Mouse (Mus musculus) urinary bladder, postnatal 36 days (tissue): ENCODE measurements around the gene Zkscan8.
"Not testable (repeated sequence)": the region's sequence is repeated elsewhere in the genome, so short reads cannot be mapped to it uniquely, and the experiment has no call there.

Experiments used
- DNase-seq, 2 experiments: peaks; one replicate each; pipeline ENCODE4 v3.0.0; 2022; ENCODE audit warnings: low spot score in 2 of 2, mixed read lengths in 1 of 2

Gene Zkscan8

DNA sequence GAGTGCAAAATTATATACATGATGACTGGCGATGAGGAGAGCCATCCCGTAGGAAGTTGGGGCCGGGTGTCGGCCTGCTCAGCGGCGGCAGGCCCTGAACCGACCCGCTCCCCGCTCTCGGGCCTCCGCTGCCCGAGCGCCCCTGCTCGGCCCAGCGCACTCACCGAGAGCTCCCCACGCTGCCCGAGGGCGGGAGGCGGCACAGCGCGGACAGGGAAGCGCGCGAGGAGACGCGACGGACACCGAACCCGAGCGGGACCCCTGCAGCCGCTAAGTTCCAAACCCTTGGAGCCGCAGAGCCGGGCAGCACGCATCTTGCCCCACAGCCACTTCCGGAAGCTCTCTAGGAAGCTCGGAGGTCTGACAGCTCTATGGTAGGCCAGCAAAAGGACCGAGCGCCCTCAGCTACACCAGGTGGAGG lies at the start of gene Zkscan8:
Gene Zkscan8, minus strand, starts transcription at position 340 of the 421 bp plus-strand sequence.
- peak; percentile 86 to 89 for DNase-seq

DNA sequence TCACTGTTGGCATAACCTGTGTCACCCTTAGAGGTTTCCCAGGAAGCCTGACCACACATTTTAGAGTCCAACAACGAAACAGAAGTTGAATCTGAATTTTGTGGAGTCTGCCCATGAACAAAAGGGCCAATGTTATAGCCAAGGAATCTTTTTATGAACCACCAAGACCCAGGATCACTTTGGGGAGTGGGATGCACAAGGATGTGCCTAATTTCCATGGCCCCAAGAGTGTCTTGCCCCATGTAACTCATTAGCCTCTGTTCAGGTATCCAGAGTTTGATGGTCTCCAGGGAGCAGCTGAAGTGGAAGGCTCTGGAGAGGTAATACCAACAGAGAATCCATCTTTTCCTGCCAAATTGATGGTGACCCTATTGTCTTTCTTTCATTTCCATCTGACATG lies 28.9 kb upstream of the Zkscan8 start, which contains the start of gene Olfr1535:
Gene Olfr1535, minus strand, starts transcription at position 101 of the 400 bp plus-strand sequence.
- no peak for DNase-seq

DNA sequence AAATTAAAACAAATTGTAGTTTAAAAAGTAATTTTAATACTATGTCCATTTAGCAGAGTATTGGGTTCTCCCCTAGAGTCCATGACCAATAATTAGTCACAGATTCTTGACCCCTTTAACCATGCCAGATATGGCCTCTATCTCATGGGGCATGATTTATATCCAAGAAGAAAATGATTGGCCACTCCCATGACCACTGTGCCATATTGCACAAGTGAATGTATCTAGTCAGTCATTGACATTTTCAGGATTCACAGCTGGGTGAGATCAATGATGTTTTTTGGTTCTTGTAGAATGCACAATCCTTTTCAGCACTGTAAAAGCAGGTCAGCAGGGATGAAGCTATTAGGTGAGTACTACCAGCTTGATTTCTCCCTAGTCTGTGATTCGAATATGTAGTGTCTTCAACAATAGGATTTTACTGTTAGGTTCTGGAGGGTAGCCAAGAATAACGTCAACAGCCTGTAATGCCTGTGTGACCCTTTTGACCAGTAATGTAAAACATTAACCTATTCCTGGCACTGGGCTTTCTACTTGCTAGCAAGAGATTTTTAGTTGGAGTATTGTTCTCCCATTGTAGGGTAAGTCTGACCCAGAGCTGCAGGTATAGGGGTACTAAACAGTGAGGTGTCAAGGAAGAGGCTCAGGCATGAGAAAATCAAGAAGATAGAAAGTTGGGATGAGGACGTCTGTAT lies 19.6 kb upstream of the Zkscan8 start:
- no peak for DNase-seq

DNA sequence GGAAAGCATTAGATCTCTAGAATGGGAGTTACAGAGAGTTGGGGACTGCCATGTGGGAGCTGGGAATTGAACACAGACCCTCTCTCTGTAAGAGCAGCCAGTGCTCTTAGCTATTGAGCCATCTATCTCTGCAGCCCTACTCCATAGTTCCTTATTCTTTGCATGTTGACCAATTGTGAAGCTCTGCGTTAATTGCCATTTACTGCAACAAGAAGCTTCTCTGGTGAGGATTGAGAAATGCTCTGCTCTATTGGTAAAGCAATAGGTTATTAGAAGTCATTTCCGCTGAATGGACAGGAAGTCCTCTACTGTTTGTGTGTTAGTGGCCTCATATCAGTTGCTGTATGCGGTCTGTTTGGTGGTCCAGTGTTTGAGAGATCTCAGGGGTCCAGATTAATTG lies 18.6 kb upstream of the Zkscan8 start:
- no peak for DNase-seq

DNA sequence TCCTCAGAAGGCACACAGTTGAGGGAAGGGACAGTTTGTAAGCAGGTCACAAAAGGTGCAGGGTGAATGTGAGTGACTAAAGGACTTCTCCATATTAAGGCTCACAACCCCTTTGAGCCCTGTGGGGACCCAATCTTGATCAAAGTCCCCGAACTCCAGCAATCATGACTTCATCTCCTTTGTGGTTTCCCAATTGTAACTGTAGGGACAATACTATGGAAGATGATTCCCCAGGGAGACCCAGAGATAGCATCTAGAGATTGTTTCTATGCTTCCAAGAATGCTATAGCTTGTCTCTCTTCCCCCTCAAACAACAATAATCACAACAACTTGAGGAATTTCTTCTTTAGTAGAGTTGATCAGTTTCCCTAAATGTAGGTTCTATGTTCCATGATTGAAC lies 11.8 kb upstream of the Zkscan8 start, which contains the start of gene Olfr1366:
Gene Olfr1366, minus strand, starts transcription at position 101 of the 400 bp plus-strand sequence.
- no peak for DNase-seq

DNA sequence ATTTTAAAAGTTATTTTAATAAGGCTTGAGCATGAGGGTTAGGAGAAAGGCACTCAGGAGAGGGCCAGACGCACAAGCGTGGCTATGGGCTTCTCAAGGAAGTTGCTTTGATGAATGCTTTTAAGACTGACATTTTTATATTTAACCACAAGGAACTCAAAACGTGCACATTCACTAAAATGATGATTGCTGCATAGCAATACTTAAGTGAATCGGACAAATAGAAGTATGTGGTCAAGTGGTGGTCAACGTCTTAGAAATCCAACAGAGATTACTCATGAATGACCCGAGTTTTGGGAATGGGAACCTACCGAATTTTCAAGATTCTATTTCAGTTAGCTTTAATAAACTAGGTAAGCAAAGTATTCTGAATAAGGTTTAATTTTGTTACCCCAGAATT lies 784 bp downstream of the Zkscan8 start:
- no peak for DNase-seq

DNA sequence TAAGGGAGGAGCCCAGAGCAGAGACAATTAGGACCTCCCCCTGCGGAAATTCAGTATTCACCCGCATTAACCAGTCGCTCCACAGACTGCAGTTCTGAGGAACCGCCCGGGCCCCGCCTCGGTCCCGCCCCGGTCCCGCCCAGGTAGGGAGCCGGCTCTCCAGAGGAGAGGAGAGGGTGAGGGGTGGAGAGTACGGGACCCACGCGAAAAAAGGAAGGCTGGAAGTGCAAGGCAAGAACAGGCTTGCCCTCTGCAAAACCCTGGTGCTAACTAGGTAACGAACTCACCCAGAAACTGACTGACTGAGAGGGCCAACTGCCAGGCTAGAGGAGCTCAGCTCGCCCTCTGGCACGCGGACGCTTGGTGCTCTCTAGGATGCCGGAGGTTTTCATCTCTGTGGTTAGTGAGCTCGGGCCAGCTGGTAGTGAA lies 24.7 kb downstream of the Zkscan8 start:
- peak; percentile 72 to 83 for DNase-seq

DNA sequence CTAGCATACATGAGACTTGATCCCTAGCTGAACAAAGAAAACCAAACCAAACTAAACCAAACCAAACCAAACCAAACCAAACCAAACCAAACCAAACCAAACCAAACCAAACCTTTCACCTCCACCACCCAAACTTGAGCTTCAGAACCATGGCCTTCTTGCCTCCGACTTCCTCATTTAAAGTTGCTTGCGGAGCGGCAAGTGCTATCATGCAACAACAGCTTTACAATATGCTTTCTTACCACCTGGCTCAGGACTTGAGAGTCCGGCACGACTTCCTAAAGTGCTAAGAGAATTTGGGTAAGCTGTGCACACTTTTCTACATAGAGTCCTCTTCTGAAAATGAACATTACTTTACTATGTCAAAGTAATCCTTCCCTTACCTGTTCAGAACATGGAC lies 28.6 kb downstream of the Zkscan8 start:
- no peak for DNase-seq

DNA sequence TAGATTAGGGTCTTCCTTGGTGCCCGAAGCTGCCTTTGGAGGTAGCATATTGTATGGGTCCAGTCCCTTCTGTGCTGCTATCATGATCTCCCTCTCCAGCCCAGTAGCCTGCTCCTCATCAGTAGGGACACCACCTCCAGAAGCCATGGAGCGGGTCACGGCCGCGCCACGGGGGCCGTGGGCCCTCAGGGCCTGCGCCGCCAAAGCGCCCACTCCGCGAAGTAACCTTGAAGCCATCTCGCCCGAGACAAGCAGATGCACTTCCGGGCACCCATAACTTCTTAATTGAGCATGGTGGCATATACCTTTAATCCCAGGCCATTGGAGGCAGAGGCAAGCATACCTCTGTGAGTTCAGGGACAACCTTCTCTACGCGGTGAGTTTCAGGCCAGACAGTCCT lies 29.7 kb downstream of the Zkscan8 start, which contains the start of gene Gm11273:
Gene Gm11273, minus strand, starts transcription at position 237 of the 400 bp plus-strand sequence.
- not testable (repeated sequence) for DNase-seq

DNA sequence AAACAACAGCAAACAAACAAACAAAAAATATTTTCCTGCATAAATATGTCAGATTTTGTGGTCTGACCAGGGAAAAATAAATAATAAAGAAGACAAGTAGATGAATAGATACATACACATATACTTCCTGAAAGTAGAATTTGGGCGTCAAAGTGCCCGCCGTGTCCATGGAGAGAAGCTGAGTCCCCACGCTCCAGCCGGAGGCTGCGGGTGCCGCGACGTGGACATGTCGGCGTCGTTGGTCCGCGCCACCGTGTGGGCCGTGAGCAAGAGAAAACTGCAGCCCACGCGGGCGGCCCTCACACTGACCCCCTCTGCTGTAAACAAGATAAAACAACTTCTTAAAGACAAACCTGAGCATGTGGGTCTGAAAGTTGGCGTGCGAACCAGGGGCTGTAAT lies 35.8 kb downstream of the Zkscan8 start, which contains the start of gene AK157302:
Gene AK157302, plus strand, starts transcription at position 144 of the 400 bp plus-strand sequence.
- DNase-seq: no peak

DNA sequence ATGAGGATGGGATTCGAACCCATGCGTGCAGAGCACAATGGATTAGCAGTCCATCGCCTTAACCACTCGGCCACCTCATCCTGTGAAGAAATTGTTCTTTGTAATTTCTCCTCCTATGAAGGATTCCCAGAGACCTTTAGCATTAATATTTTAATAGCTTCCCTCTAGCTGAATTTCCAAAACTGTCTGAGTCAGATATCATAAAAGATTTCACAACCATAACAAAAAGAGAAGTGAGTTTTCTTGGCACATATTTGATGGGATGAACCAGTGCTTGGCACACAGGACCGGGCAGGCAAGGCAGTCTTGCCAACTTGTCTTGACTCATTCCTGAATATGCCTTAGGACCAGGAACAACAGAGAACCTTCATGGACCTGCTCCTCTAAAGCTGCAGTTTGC lies 38.1 kb downstream of the Zkscan8 start:
- no peak for DNase-seq

DNA sequence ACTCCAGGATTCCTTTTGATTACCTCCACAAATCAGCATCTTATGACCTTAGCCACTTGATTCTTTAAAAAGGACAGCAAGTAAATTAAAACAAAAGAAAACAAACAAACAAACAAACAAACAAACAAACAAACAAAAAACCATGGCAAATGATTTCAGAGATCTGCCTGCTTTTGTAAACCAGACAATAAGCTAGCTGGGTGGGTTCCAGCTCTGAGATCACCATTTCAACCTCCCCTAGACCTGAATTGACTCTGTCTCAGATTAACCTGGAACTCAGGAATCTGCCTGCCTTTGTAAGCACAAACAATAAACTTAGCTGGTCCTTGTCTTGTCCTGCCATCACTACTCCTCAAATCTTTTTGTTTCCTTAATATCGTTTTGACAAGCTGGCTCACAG lies 44.0 kb downstream of the Zkscan8 start:
- DNase-seq: no peak

DNA sequence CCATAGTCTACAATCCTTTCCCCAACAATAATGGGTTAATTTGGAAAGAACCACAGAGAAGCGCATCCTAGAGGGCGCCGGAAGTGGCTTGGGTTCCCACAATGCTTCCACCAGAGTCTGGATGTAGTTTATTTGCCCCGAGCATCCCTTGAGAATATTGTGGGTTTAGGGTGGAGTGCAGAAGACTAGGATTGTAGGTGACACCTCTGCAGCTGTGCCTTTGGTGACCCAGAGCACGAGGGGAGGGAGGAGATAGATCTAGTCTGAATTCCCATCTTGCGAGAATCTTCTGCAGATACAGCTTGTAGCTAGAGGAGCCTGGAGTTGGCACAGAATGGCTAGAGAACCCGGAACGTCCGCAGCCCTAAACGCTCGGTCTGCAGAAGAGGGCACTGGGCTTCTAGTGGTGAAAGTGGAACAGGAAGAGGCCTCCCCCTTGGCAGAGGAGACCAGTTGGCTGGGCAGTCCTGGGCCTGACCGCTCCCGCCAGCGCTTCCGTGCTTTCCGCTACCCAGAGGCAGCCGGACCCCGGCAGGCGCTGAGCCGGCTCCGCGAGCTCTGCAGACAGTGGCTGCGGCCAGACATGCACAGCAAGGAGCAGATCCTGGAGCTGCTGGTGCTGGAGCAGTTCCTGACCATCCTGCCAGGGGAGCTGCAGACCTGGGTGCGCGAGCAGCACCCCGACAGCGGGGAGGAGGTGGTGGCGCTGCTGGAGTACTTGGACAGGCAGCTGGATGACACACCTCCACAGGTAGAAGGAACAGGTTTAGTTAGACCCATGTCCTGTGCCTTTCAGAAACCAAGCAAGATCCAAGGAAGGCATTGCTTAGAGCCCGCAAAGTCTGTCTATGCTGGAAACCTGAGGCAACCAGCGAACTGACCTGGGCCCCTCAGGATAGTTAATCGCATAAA lies 51.9 kb downstream of the Zkscan8 start, which contains the start of the genes Zkscan4 and Gm10065:
Gene Zkscan4, plus strand, starts transcription at position 149 of the 912 bp plus-strand sequence.
Gene Gm10065, minus strand, starts transcription at position 683 of the 912 bp plus-strand sequence.
- peak; percentile 54 to 69 for DNase-seq

DNA sequence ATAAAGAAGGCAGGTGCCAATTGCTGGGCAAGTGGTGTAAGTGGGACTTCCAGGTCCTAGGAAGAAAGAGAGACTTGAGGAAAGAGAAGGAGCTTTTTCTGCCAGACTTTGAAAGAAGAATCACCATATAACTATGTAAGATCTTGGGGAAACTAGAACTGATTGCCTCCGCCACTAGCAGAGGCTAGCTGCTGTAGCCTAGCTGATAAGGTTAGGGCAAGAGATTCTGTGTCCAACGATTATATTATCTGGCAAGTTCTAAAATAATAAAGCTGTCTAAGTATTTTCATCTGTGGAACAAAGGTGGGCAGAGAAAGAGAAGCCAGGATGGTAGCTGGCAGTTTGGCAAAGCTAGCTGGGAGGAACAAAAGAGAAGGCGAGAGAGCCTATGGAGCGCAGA lies 58.5 kb downstream of the Zkscan8 start:
- no peak for DNase-seq

DNA sequence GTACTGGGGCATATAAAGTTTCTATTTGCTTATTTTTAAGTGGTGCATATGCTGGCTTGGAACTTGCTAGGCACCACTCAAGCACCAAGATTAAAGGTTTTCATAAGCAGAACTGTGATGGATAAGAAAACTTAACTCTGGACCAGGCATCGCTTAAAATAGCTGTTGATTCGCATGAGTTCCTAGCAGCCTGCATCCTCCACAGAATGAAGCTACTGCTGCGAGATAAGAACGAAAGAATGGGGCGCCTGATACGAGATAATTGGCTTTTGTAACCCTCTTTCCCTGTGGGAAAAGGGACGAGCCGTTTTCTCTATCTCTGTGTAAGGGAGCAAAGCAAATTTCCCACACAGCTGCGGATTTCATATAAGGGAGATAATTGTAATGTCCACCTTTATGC lies 61.8 kb downstream of the Zkscan8 start:
- no peak for DNase-seq

DNA sequence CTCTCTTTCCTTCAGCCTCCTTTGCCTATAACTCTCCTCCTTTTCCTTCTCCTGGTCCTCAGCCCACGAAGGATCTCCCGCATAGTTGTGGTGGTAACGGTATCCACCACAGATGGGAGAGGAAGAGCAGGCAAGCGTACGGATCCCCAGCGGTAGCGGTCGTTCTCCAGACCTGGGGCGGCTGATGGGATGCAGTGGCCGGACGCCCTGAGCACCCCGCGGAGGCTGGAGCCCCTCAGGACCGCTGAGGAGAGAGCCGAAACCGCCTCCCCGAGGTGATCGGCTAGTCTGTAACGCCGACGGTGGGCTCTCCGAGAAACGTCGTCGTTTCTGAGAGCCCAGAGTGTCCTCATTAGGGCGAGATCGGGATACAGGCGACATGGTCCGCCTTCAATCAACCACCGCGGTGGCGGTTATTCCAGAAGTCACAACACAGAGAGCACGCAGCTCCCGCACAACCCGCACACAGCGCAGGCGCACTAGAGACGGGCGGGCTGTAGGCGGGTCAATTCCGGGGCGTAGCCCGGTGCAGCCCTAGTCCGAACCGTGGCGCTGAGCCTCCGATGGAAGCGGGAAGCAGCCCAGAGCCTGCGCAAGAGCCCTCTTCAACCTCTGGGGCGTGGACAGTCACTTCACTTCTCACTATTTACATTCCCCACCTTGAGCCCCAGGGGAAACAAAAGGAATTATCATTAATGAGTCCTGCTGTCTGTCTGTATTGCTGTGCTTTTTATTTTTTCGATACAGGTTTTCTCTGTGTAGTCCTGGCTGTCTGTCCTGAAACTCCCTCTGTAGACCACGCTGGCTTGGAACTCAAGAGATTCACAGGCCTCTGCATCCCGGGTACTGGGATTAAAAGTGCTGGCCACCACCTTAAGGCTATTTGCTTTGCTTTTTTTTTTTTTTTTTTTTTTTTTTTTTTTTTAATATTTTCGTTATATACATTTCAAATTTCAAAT lies 62.6 kb downstream of the Zkscan8 start, which contains the start of gene Nkapl:
Gene Nkapl, minus strand, starts transcription at position 449 of the 959 bp plus-strand sequence.
- peak; percentile 75 to 83 for DNase-seq

DNA sequence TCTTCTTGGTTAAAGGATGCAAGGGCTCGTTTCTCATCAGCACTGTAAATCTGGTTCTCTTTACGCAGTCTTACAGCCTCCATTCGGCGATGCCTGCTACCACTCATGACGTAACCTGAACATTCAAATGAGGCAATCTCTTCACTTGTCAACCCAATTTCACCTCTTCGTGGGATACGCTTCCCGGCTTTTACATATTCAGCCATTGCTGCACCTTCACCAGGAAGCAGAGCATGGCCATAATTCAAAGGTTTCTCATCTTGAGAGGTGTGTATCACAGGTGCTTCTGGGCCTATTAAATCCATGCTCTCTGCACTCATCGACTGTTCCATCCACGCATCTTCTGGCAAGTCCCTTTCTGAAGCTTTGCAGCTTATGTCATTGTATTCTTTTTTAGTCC lies 63.6 kb downstream of the Zkscan8 start:
- DNase-seq: no peak
